Mouse (Mus musculus) liver, embryonic 14.5 days (tissue): ENCODE results near the gene Spata31d1a.

Source experiments
- CTCF ChIP-seq: IDR thresholded peaks from 2 replicates; pipeline ENCODE4 v1.5.1; 2016; ENCODE audit warnings: antibody characterized with exemption, low read depth, control low read depth
- EP300 ChIP-seq: IDR thresholded peaks from 2 replicates; pipeline ENCODE4 v1.6.1; 2016; ENCODE audit warnings: antibody characterized with exemption, low read depth

GRCm38 (mm10) chr13:59735190-59735589 lies 25.1 kb upstream of the Spata31d1a start:
- TF ChIP-seq CTCF = peak; percentile 66
- TF ChIP-seq EP300 = no peak
